Mouse (Mus musculus) urinary bladder, postnatal 4 days (tissue): ENCODE results near the gene Trak1.
"Not testable (repeated sequence)": the region's sequence is repeated elsewhere in the genome, so short reads cannot be mapped to it uniquely, and the experiment has no call there.

Experiments used
- DNase-seq, 2 experiments: peaks; one replicate each; pipeline ENCODE4 v3.0.0; 2021 to 2022; ENCODE audit warnings: low spot score in 2 of 2

Gene Trak1

GRCm38 (mm10) chr9:121319323-121319966, 22.1 kb downstream of the Trak1 start:
- DNase-seq = no peak

DNA sequence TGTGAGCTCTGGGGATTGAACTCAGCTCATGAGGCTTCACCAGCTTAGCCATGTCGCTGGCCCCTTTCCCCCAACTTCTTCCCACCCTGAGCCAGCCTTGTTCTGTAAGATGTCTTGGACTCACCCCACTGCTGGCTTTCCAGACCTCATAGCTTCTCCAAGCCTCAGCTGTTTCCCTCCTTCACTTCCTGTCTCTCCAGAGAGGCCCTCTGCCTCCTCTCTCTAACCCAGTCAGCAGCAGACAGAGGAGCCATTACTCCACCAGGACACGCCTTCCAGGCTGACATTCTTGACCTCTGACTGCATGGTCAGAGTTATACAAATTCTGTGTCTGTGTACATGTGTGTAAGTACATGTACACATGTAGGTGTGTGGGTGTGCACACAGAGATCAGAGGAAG, 23.1 kb downstream of the Trak1 start:
- DNase-seq = no peak

GRCm38 (mm10) chr9:121321118-121321517, 23.8 kb downstream of the Trak1 start:
- no peak for DNase-seq

GRCm38 (mm10) chr9:121322034-121322433, 24.7 kb downstream of the Trak1 start:
- DNase-seq = no peak

- not testable (repeated sequence) for DNase-seq
These were observed 31.0 kb downstream of the Trak1 start for GRCm38 (mm10) chr9:121328342-121328741.

GRCm38 (mm10) chr9:121329181-121329580, 31.9 kb downstream of the Trak1 start:
- no peak for DNase-seq

- DNase-seq = no peak
These were observed 32.8 kb downstream of the Trak1 start for GRCm38 (mm10) chr9:121330065-121330464.

DNA sequence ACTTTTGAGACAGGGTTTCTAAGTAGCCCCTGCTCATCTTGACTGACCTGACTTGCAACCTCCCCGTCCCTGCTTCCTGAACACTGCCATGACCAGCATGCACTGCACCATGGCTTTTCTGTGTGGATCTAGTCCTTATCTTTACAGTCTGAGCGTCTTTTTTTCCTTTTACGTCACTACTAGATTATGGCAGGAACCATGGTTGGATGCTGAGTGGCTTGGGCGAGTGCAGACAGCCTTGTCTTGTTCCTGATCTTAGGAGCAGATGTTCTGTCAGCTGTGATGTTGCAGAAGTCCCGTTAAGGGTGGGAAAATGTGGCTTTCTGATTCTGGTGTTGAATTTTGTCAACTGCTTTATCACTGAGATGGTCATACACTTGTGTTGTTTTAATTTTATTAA, 34.1 kb downstream of the Trak1 start:
- no peak for DNase-seq

- DNase-seq = peak; percentile 57 to 70
These were observed 34.8 kb downstream of the Trak1 start for GRCm38 (mm10) chr9:121331878-121332630.

DNA sequence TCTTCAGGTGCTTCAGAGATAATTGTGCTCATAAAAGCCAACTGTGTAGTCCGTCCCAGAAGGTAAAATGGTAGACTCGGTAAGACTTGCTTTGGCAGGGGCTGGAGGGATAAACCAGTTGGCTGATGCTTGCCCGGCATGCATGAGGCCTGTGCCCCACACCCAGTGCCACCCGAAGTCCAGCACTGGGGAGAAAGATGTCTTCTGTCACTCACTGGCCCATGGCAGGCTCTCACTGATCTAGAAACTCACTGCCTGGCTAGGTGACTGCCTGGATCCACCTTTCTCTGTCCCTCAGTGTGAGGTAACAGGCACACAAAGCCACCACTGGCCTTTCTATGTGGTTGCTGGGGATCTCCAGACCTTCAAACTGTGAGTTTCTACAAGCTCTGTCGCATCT, 36.3 kb downstream of the Trak1 start:
- no peak for DNase-seq

- DNase-seq = no peak
These were observed 37.1 kb downstream of the Trak1 start for GRCm38 (mm10) chr9:121334311-121334851.

- no peak for DNase-seq
These were observed 38.3 kb downstream of the Trak1 start for GRCm38 (mm10) chr9:121335568-121335967.

DNA sequence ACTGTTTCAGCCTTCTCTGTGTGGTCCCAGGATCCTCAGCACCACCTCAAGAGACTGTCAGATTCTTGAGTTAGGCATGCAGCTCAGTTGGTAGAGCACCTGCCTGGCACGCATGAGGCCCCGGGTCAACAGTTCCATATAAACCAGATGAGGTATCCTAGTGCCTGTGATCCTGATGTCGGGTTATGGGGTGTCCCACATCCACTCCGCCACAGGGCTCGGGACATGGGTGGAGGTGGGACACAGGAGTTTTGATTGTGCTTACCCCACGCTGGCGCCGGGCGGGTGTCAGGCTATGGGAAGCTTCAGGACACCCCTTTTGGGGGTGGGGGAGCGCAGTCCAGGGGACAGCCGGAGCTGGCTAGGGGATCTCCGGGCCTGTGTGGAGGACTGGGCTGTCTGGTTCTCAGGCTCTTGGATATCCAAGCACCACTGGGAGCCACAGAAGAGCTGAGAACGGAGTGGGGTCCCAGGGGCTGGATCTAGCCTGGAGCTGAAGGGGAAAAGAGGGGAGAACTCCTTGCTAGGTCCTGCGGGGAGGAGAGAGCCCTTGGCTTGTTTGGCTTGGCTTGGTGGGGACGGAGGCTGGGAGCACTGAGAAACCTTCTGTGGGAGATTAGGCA, 39.1 kb downstream of the Trak1 start:
- DNase-seq = no peak

GRCm38 (mm10) chr9:121337216-121337937, 40.1 kb downstream of the Trak1 start:
- DNase-seq = peak in 1 of 2 experiments; percentile 54

DNA sequence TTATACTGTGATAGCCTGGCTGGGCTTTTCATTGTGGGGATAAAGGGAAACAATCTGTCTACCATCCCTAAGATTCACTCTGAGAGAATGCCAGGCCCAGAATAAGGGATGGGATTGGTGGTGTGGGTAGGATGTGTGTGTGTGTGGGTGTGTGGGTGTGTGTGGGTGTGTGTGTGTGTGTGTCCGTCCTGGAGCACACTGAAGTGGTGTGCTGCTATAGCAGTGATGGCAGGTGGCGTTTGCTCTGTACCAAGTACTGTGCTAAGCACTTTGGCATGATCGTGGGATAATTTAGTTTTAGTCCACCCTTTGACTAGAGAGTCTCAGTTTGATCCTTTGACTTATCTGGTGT, 40.6 kb downstream of the Trak1 start:
- DNase-seq = no peak

DNA sequence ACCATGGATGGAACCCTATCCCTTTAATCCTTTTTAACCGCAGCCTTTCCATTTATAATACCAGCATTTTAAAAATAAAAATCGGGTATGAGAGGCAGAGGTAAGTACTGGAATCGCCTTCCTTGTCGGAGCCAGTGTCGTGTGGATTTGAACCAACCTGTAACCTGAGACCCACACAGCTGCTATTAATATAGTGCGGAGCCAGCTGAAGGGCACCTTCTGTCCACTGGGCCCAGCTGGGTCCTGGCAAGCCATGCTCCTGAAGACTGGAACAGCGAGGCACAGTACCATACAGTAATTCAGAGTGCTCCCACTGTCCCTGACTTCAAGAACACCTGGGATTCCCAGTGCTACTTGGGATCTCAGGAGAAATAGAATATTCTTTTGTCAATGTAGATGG, 44.5 kb downstream of the Trak1 start:
- no peak for DNase-seq

- DNase-seq = no peak
These were observed 45.3 kb downstream of the Trak1 start for GRCm38 (mm10) chr9:121342510-121343110.

- no peak for DNase-seq
These were observed 46.0 kb downstream of the Trak1 start for GRCm38 (mm10) chr9:121343122-121343876.

DNA sequence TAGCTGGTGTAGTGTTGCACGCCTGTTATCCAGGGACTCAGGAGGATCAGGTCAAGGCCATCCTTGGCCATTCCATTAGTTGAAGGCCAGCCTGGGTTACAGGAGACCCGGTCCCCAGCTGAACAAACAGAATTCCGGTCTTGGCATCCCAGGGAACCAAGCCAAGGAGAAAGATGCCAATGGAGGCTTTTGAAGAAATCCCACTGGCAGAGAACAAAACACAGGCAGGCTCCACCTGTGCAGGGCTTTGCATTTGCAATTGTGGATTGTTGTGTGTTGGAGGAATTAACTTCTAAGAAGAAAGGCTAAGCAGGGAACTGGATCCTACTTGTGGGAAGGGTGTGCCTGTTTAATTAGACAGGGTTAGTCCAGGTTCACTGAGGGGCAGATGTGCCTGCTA, 47.0 kb downstream of the Trak1 start:
- no peak for DNase-seq

DNA sequence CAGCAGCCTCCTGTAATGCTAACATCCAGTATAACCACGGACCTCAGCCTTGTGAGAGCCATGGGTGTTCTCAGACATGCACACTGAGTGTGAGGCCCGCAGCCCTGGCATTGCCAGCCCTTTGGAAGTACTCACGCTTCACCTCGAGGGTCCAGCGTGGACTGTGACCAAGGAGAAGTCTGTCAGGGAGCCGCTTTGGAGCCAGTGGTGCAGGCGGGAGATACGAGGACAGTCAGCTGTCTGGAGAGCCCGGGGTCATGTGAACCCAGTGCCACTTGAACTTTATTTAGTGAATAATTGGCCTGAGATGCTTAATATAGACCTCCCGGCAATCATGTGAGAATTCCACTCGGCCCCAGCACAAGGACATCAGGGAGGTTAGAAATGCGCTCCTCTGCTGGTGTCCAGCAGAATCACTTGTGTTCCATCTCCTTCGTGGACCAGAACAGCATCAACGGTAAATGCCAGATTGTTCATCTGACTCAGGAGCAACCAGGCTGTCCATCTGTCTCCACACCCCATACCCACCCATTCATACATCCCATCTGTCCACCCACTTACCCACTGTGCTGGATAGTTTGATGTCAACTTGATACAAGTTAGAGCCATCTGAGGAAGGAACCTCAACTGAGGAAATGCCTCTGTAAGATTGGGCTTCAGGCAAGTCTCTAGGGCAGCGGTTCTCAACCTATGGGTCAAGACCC, 48.3 kb downstream of the Trak1 start:
- no peak for DNase-seq
